In the genomic region with DNA sequence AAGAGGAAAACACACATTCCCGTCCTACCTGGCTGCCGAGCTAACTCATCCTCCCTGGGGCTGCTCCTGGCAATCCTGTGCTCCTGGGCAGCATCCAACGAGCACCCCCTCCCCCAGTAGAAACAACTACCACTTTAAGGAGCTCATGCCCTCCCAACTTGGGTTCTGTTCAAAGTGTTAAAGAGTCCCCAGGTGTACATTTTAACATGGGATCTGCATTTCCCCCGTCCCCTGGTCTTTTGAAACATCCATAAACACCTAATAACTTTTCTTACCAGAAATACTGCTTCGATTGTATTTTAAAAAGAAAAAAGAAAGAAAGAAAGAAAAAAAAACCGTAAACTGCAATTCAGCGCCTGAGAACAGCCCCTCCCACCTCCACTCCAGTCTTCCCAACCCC, we compare ENCODE assay signal across 10 mouse cellular contexts. TPM values are rescaled to one million over a fixed set of nuclear protein-coding genes. Genes with fewer than 3 reads are reported as not detected.
DNase-seq lines count a peak whose midpoint lies in the region; ATAC-seq and TF ChIP-seq lines count a peak whose summit lies in the region.
"Had no signal": no experiment of that assay in that cellular context is flagged by ENCODE, and none has a peak within 500 bp of the region (broad histone marks: within the 10 kb centered on the region; RNA-seq: fewer than 3 reads in every experiment).

No protein-coding gene starts in this region.

- no peak for ATAC-seq in kidney, embryonic 15.5 days (replicated peaks; ENCODE audit: low FRiP score)
- no peak for ATAC-seq in embryonic facial prominence, embryonic 14.5 days (ENCODE audit: low read depth)
- ATAC-seq in intestine, embryonic 15.5 days: no peak
- ATAC-seq in midbrain, postnatal 0 days (ENCODE audit: low FRiP score): no peak

- H3K27ac ChIP-seq in kidney, embryonic 15.5 days: no peak overlapping the region
- no peak overlapping the region; the same call in 1 of the 2 replicates for H3K27ac ChIP-seq in embryonic facial prominence, embryonic 14.5 days (replicated peaks; ENCODE audit: low read depth, low read length)
- H3K27ac ChIP-seq in intestine, embryonic 15.5 days: no peak overlapping the region
- H3K27ac ChIP-seq in midbrain, postnatal 0 days (ENCODE audit: low read depth, low read length): no peak overlapping the region
- H3K27ac ChIP-seq: macrophage had no signal

- no peak for TF ChIP-seq CTCF in midbrain, postnatal 0 days (IDR thresholded peaks at IDR 0.05)

- no peak for DNase-seq in kidney, postnatal 36 days
- DNase-seq in embryonic facial prominence, embryonic 14.5 days (ENCODE audit: low spot score): no peak
- no peak for DNase-seq in midbrain, postnatal 0 days (ENCODE audit: low spot score)
- DNase-seq in retina, embryonic 14.5 days (ENCODE audit: low spot score): no peak
- no peak for DNase-seq in right cerebral cortex, postnatal 36 days (ENCODE audit: low spot score in 2 of 2)
- no peak for DNase-seq in c-Kit-positive CD71-positive TER-119-positive erythroid progenitor cells, embryonic 14.5 days (ENCODE audit: low spot score)

- peaks cover 25% of the 10 kb centered on the region for H3K27me3 ChIP-seq in kidney, embryonic 15.5 days
- no peaks in the 10 kb centered on the region for H3K27me3 ChIP-seq in embryonic facial prominence, embryonic 14.5 days (replicated peaks; ENCODE audit: control insufficient read depth, insufficient read depth, low read length)
- no peaks in the 10 kb centered on the region for H3K27me3 ChIP-seq in intestine, embryonic 15.5 days (replicated peaks)
- H3K27me3 ChIP-seq in midbrain, postnatal 0 days (ENCODE audit: insufficient read depth, low read length): peaks cover 41% of the 10 kb centered on the region

- peak overlapping the region; percentile 31 for H3K4me3 ChIP-seq in kidney, embryonic 15.5 days (replicated peaks)
- H3K4me3 ChIP-seq in embryonic facial prominence, embryonic 14.5 days (ENCODE audit: low read depth, low read length): peak overlapping the region; percentile 29
- 0 out of 2 replicates have a peak overlapping the region, but pooled peaks have one; percentile 6 for H3K4me3 ChIP-seq in intestine, embryonic 15.5 days (replicated peaks)
- H3K4me3 ChIP-seq in midbrain, postnatal 0 days (ENCODE audit: low read depth, low read length): no peak overlapping the region

- no peak overlapping the region for H3K9ac ChIP-seq in kidney, embryonic 15.5 days
- peak overlapping the region; percentile 31 for H3K9ac ChIP-seq in embryonic facial prominence, embryonic 14.5 days (ENCODE audit: low read depth, low read length)
- no peak overlapping the region for H3K9ac ChIP-seq in intestine, embryonic 15.5 days
- no peak overlapping the region for H3K9ac ChIP-seq in midbrain, postnatal 0 days (replicated peaks; ENCODE audit: low read length, poor library complexity, severe bottlenecking)

- peaks cover 9% of the 10 kb centered on the region for H3K4me1 ChIP-seq in kidney, embryonic 15.5 days
- peaks cover 16% of the 10 kb centered on the region; the same call in 1 of the 2 replicates for H3K4me1 ChIP-seq in embryonic facial prominence, embryonic 14.5 days (ENCODE audit: control insufficient read depth, insufficient read depth, low read length)
- 0 out of 2 replicates have a peak, but pooled peaks cover 3% of the 10 kb centered on the region for H3K4me1 ChIP-seq in intestine, embryonic 15.5 days (replicated peaks)
- H3K4me1 ChIP-seq in midbrain, postnatal 0 days (ENCODE audit: insufficient read depth, low read length): no peaks in the 10 kb centered on the region

- no peaks in the 10 kb centered on the region for H3K9me3 ChIP-seq in kidney, embryonic 15.5 days (replicated peaks)
- H3K9me3 ChIP-seq in embryonic facial prominence, embryonic 14.5 days (ENCODE audit: control insufficient read depth, low read length): no peaks in the 10 kb centered on the region
- no peaks in the 10 kb centered on the region for H3K9me3 ChIP-seq in intestine, embryonic 15.5 days
- H3K9me3 ChIP-seq in midbrain, postnatal 0 days (ENCODE audit: low read length): no peaks in the 10 kb centered on the region

- no peaks in the 10 kb centered on the region for H3K36me3 ChIP-seq in kidney, embryonic 15.5 days
- no peaks in the 10 kb centered on the region for H3K36me3 ChIP-seq in embryonic facial prominence, embryonic 14.5 days (ENCODE audit: control insufficient read depth, insufficient read depth, low read length)
- H3K36me3 ChIP-seq in intestine, embryonic 15.5 days: no peaks in the 10 kb centered on the region
- no peaks in the 10 kb centered on the region for H3K36me3 ChIP-seq in midbrain, postnatal 0 days (ENCODE audit: insufficient read depth, low read length)

- peak overlapping the region; percentile 55 for H3K4me2 ChIP-seq in kidney, embryonic 15.5 days
- peak overlapping the region; percentile 56 for H3K4me2 ChIP-seq in embryonic facial prominence, embryonic 14.5 days (ENCODE audit: low read depth, low read length)
- H3K4me2 ChIP-seq in intestine, embryonic 15.5 days (replicated peaks): peak overlapping the region; percentile 56
- peak overlapping the region; percentile 39 for H3K4me2 ChIP-seq in midbrain, postnatal 0 days (ENCODE audit: low read depth, low read length, poor library complexity, severe bottlenecking)

- WGBS in kidney, embryonic 15.5 days: 6% methylated on average over 7 of the region's 7 CpGs
- 5% methylated on average over 7 of the region's 7 CpGs for WGBS in embryonic facial prominence, embryonic 14.5 days
- WGBS in intestine, embryonic 15.5 days: 6% methylated on average over 7 of the region's 7 CpGs
- 13% methylated on average over 7 of the region's 7 CpGs for WGBS in midbrain, postnatal 0 days

RNA-seq across cellular contexts. Expression of a gene that starts 35.6 kb away (rescaled TPM):
- 1.6 and 2.0 TPM in 2 replicates for polyA plus RNA-seq in kidney, embryonic 15.5 days (2015; fragmentation: Nextera tagmentation; extraction: Ambion mirVana)
- 3.6 and 4.0 TPM in 2 replicates for polyA plus RNA-seq in embryonic facial prominence, embryonic 14.5 days (2014; fragmentation: Nextera tagmentation; extraction: Ambion mirVana)
- 1.1 and 1.7 TPM in 2 replicates for polyA plus RNA-seq in intestine, embryonic 15.5 days (2015; fragmentation: Nextera tagmentation; extraction: Ambion mirVana)
- 7.6 and 9.9 TPM in 2 replicates for total RNA-seq in midbrain, postnatal 0 days (2014; rRNA removed)
- polyA plus RNA-seq in midbrain, postnatal 0 days (2015; fragmentation: Nextera tagmentation; extraction: Ambion mirVana): 7.8 and 8.9 TPM in 2 replicates
- polyA plus RNA-seq: macrophage; small intestine, adult 2 months had no signal

RNA-seq across cellular contexts. Expression of a gene that starts 36.5 kb away (rescaled TPM):
- not detected in 2 replicates for polyA plus RNA-seq in kidney, embryonic 15.5 days (2015; fragmentation: Nextera tagmentation; extraction: Ambion mirVana)
- 0.35 and 0.89 TPM in 2 replicates for polyA plus RNA-seq in embryonic facial prominence, embryonic 14.5 days (2014; fragmentation: Nextera tagmentation; extraction: Ambion mirVana)
- polyA plus RNA-seq in intestine, embryonic 15.5 days (2015; fragmentation: Nextera tagmentation; extraction: Ambion mirVana): not detected in 2 replicates
- total RNA-seq in midbrain, postnatal 0 days (2014; rRNA removed): 0.11 TPM in 1 of 2 replicates, not detected in the other
- polyA plus RNA-seq in midbrain, postnatal 0 days (2015; fragmentation: Nextera tagmentation; extraction: Ambion mirVana): 1.2 and 3.8 TPM in 2 replicates
- polyA plus RNA-seq: macrophage; small intestine, adult 2 months had no signal
